Mouse (Mus musculus) MEL (cell line): ENCODE results near the gene Pphln1.

ENCODE experiments used
- BHLHE40 ChIP-seq: IDR thresholded peaks from 2 replicates; pipeline ENCODE4 v1.6.1; 2012; ENCODE audit warnings: low read depth, mild to moderate bottlenecking, inconsistent platforms, low read length, improper control_type of control experiment, borderline replicate concordance
- CHD1 ChIP-seq: IDR thresholded peaks from 2 replicates; pipeline ENCODE4 v1.6.1; 2012; ENCODE audit warnings: low read depth, mild to moderate bottlenecking, inconsistent platforms, low read length, improper control_type of control experiment
- EP300 ChIP-seq, 2 experiments: IDR thresholded peaks; 2 replicates each; pipeline ENCODE4 v1.6.1; 2011; ENCODE audit warnings: improper control_type of control experiment in 2 of 2, low read length in 2 of 2, low read depth in 1 of 2, mild to moderate bottlenecking in 1 of 2
- HCFC1 ChIP-seq: IDR thresholded peaks from 2 replicates; pipeline ENCODE4 v1.6.1; 2012; ENCODE audit warnings: low read depth, mild to moderate bottlenecking, inconsistent platforms, low read length, improper control_type of control experiment, moderate library complexity
- MXI1 ChIP-seq: IDR thresholded peaks from 2 replicates; pipeline ENCODE4 v1.6.1; 2011; ENCODE audit warnings: mild to moderate bottlenecking, low read depth, low read length, improper control_type of control experiment

GRCm38 (mm10) chr15:93472089-93472488 lies 73.9 kb downstream of the Pphln1 start:
- no peak for TF ChIP-seq BHLHE40
- no peak for TF ChIP-seq EP300 (IDR thresholded peaks at IDR 0.05; ENCODE audit: low read depth in 1 of 2, low read length in 2 of 2)
- no peak for TF ChIP-seq HCFC1
- no peak for TF ChIP-seq MXI1
- no peak for TF ChIP-seq CHD1
